Mouse (Mus musculus) cortical plate, adult 2 months (tissue): ENCODE measurements around the gene Olfr742.

Source experiments
- CTCF ChIP-seq: fragments of 200-500 bp; IDR thresholded peaks from 2 replicates; pipeline ENCODE4 v1.5.1; 2011; ENCODE audit warnings: mild to moderate bottlenecking, control low read depth, low read length; ENCODE audit not compliant: insufficient read depth; ENCODE audit errors: extremely low read depth
- POLR2A ChIP-seq: fragments of 200-500 bp; IDR thresholded peaks from 2 replicates; pipeline ENCODE4 v1.6.1; 2011; ENCODE audit warnings: mild to moderate bottlenecking, low read length, control low read depth; ENCODE audit not compliant: insufficient read depth; ENCODE audit errors: extremely low read depth

DNA sequence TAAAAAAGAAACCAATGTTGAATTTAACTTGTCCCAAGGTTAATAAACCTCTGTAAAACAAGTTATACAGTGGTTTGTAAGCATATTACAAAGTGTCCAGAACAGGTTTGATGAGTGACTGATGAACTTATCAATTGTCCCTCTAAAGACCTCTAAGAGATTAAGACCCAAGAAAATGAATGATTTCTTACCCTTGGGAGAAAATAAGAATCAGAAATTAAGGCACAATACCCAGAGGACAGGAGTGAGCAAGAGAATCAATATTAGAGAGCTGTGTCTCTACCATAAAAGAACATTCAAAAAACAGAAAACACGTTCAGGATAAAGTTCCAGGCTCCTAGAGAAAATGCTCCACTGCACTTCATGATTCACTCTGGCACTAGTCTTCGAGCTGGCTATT lies at the start of gene Olfr742:
- TF ChIP-seq POLR2A (no peak), CTCF (no peak)
